Mouse (Mus musculus) layer of hippocampus, adult 8-10 months (tissue): ENCODE data around the gene Btk. TPM values are rescaled to one million over a fixed set of nuclear protein-coding genes. Genes with fewer than 3 reads are reported as not detected.

Experiments used
- DNase-seq, 2 experiments: peaks; one replicate each; pipeline ENCODE4 v3.0.0; 2022; ENCODE audit warnings: low spot score in 2 of 2
- total RNA-seq, 4 experiments: library from RNA; stranded (reverse); gene quantifications; 2 replicates each; pipeline ENCODE4 v1.2.4; 2022

Btk gene
- 1 to 10 TPM in 3 of 4 experiments, under 1 TPM in 1; 0.71 to 4.0 (median 2.8) TPM for total RNA-seq

GRCm38 (mm10) chrX:134582888-134583669 lies at the start of gene Btk:
TSS of gene Btk (minus strand) at chrX:134583570.
- no peak for DNase-seq

- no peak for DNase-seq
Measured at GRCm38 (mm10) chrX:134632710-134633109, 49.3 kb upstream of the Btk start.

GRCm38 (mm10) chrX:134628200-134628599 lies 44.8 kb upstream of the Btk start:
- no peak for DNase-seq

GRCm38 (mm10) chrX:134623350-134623749 lies 40.0 kb upstream of the Btk start:
- no peak for DNase-seq

- no peak for DNase-seq
Measured at GRCm38 (mm10) chrX:134621685-134622084, 38.3 kb upstream of the Btk start.

- DNase-seq = no peak
Measured at GRCm38 (mm10) chrX:134620254-134620865, 37.0 kb upstream of the Btk start.

- DNase-seq = no peak
Measured at GRCm38 (mm10) chrX:134619695-134620094, 36.3 kb upstream of the Btk start.

GRCm38 (mm10) chrX:134614306-134614705 lies 30.9 kb upstream of the Btk start:
- DNase-seq = no peak

- DNase-seq = no peak
Measured at GRCm38 (mm10) chrX:134612285-134612959, 29.1 kb upstream of the Btk start.

- DNase-seq = no peak
Measured at GRCm38 (mm10) chrX:134610984-134611383, 27.6 kb upstream of the Btk start.

- no peak for DNase-seq
Measured at GRCm38 (mm10) chrX:134609472-134609871, 26.1 kb upstream of the Btk start.

GRCm38 (mm10) chrX:134601380-134602120 lies 18.2 kb upstream of the Btk start:
- no peak for DNase-seq

- DNase-seq = peak; percentile 92 to 94
Measured at GRCm38 (mm10) chrX:134600659-134601379, 17.4 kb upstream of the Btk start, which contains the start of the genes Gla and Hnrnph2. TSS of gene Gla (minus strand) at chrX:134601125. TSS of gene Hnrnph2 (plus strand) at chrX:134601179.

- DNase-seq = no peak
Measured at GRCm38 (mm10) chrX:134599922-134600565, 16.7 kb upstream of the Btk start.

- no peak for DNase-seq
Measured at GRCm38 (mm10) chrX:134589836-134590235, 6.5 kb upstream of the Btk start.

GRCm38 (mm10) chrX:134588997-134589396 lies 5.6 kb upstream of the Btk start:
- no peak for DNase-seq

- DNase-seq = no peak
Measured at GRCm38 (mm10) chrX:134588261-134588660, 4.9 kb upstream of the Btk start.

- DNase-seq = no peak
Measured at GRCm38 (mm10) chrX:134586447-134586846, 3.1 kb upstream of the Btk start.

- DNase-seq = peak; percentile 85 to 89
Measured at GRCm38 (mm10) chrX:134585103-134586002, 2.0 kb upstream of the Btk start, which contains the start of gene Rpl36a. TSS of gene Rpl36a (plus strand) at chrX:134585654.
